Mouse (Mus musculus): ENCODE measurements around the gene Ntng1.

DNA sequence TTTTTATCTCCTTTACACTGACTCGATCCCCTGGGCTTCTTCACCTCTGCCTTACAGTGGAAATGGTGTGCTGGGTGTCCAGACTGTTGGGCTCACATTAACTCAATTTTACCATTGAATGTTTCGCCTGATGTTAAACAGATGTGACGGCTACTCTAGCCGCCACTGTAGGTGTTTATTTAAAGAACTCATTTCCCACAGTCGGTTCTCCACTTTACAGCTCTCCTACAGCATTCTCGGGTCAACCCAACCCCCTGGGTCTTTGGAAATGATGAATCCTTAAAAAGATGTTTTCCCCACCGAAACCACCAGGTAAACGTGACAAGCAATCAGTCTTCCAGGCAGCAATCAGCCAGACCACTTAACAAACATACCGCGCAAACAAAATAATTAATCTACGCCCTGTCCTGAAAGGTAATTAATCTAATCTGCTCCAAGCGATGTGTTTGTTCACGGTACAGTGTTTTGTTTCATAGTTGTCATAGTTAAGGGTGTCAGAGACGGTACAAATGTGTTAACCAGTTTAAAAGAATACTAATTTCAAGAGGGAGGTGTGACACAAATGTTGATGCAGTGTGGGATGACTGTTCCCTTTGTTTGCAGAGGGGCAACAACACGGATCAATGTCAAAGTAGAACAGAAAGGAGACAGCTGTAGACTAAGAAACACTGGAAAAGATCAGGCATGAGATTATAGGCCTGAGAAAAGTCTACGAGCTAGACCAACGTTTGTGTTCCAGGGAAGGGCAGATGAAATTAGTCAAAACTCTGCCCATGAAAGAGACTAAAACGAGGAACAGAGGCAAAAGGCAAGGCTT lies 120.8 kb downstream of the Ntng1 start:
- TF ChIP-seq POLR2A (IDR thresholded peaks at IDR 0.05; ENCODE audit: low read depth, low read length) (no peak), CTCF (IDR thresholded peaks at IDR 0.05; ENCODE audit: extremely low read depth, insufficient read length, insufficient replicate concordance, low read depth, low read length) (no peak)

Data from small intestine, adult 2 months (tissue).